Mouse (Mus musculus): ENCODE measurements around the gene Olfr916.

Gene Olfr916

GRCm38 (mm10) chr9:38659775-38660174 is at the start of gene Olfr916:
Gene Olfr916 (minus strand): TSS chr9:38659875.
- DNase-seq, result no peak

GRCm38 (mm10) chr9:38674501-38674900 is 14.8 kb upstream of the Olfr916 start, which contains the start of gene Olfr918:
Gene Olfr918 (minus strand): TSS chr9:38674601.
- DNase-seq, result no peak

GRCm38 (mm10) chr9:38672887-38673286 is 13.2 kb upstream of the Olfr916 start:
- DNase-seq, result no peak

GRCm38 (mm10) chr9:38665742-38666141 is 6.1 kb upstream of the Olfr916 start, which contains the start of gene Olfr917:
Gene Olfr917 (minus strand): TSS chr9:38665842.
- DNase-seq, result no peak

GRCm38 (mm10) chr9:38632406-38632805 is 27.3 kb downstream of the Olfr916 start:
- DNase-seq, result no peak

Data from lung, postnatal 36 days (tissue).